Mouse (Mus musculus): ENCODE measurements at regions not wholly inside any gene's neighbourhood (a gene's known extent, or its start where the extent isn't known, plus 50 kb on each side); places are given as distances from the start of the nearest gene placed in this dataset.
A peak's percentile ranks its signal among the peaks of the same experiment; 100 is the strongest.

- DNase-seq: no peak
These were observed 218.0 kb downstream of the Nuf2 start for GRCm38 (mm10) chr1:169313241-169313640.

DNA sequence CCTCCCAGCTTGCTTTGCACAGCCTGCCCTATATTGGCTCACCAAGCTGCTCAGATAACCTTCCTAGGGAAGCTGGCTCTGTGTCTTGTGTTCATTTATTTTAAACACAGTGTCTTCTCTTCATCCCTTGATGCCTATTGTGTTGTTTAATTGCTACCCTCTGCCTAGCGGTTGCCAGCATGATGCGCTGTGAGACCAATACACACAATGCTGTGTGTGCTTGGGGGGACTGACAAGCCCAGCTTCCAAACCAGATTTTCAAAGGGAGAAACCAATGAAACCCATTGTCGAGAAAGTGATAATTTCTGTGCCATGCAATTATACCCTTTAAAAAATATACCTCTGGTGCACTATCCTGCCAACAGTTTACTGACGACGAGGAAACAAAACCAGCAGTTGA is 247.8 kb downstream of the Nuf2 start:
- no peak for DNase-seq

GRCm38 (mm10) chr1:169270750-169271149 is 260.5 kb downstream of the Nuf2 start:
- no peak for DNase-seq

- DNase-seq: no peak
These were observed 267.1 kb downstream of the Nuf2 start for GRCm38 (mm10) chr1:169263984-169264660.

GRCm38 (mm10) chr1:169254250-169254937 is 276.9 kb downstream of the Nuf2 start:
- no peak for DNase-seq

- DNase-seq: no peak
These were observed 279.1 kb downstream of the Nuf2 start for GRCm38 (mm10) chr1:169252189-169252588.

DNA sequence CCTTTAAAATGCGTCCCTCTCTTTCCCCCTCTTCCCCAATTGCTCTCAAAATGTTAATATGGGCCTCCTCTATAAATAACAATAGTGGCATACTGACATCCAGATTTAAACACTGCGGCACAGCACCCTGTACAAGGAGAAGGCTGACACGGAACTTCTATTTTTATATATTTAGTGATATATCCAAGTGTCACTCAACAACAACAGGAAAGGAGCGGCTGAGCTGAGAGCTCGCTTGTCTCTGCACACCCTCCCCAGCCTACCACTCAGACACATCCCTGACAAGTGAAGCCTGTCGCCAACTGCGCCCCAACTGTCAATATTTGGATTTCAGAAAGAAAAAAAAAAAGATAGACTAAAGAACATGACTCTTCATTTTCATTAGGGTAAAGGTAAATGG is 282.2 kb downstream of the Nuf2 start:
- DNase-seq: no peak

- no peak for DNase-seq
These were observed 290.9 kb downstream of the Nuf2 start for GRCm38 (mm10) chr1:169240377-169240776.

GRCm38 (mm10) chr1:169238671-169239090 is 292.6 kb downstream of the Nuf2 start:
- peak in 1 of 2 experiments; percentile 27 for DNase-seq

GRCm38 (mm10) chr1:169235276-169235681 is 296.0 kb downstream of the Nuf2 start:
- DNase-seq: no peak

DNA sequence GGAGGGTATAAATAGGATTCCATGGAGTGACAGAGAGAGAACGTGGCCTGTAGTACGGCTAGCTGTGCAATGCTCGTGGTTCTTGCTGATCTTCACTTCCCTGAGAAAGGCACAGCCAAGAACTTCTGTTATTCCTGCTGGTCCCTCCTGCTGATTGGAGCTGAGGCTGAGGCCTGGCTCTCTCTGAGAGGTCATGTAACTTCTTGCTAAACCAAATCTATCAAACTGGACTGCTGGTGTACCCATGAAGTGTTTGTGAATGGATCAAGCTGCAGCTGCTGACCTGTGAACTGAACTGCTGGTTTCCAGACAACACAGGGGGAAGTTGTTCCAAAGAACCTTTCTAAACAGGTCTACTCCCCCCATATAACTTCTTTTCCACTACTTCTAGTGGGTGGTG is 297.9 kb downstream of the Nuf2 start:
- peak in 1 of 2 experiments; percentile 22 for DNase-seq

DNA sequence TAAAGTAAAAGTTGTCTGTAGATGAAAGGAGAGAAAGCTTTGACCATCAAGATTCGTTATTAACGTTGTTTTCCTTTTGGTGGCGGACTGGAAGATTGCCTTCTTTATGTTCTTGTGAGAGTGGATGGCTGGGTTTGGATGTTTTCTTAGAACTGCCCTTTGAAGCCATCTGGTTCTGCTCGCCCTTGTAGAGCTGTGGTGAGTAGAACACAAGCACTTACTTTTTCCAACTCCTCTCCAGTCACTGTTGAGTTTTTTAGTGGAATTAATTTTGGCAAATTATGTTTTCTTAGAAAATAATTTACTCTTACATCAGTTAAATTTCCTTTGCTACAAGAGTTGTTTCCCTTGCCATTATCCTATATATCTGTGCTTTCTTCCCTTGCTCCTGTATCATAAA is 301.2 kb downstream of the Nuf2 start:
- no peak for DNase-seq

DNA sequence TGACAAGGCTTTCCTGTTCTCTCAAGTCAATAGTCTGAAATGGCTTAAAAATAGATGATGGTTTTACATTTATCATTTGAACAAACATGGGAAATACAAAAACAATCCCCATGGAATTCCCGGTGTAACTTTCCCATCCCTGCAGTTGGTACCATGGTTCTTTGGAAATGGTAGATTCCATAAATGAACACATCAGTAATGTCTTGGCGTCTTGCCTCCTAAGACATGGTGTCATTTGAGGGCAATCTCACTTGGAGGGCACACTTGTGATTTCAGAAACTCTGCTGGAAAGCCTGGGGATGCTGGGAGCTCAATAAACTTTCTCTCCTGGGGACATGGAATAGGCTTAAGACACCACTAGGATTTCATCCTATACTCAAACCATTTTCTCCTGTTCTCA is 306.8 kb downstream of the Nuf2 start:
- DNase-seq: no peak

GRCm38 (mm10) chr1:169187658-169188057 is 343.6 kb downstream of the Nuf2 start:
- DNase-seq: no peak

GRCm38 (mm10) chr1:169170405-169170804 is 360.9 kb downstream of the Nuf2 start:
- no peak for DNase-seq

GRCm38 (mm10) chr1:169168033-169168432 is 363.2 kb downstream of the Nuf2 start:
- DNase-seq: no peak

GRCm38 (mm10) chr1:169166041-169166850 is 365.0 kb downstream of the Nuf2 start:
- DNase-seq: no peak

GRCm38 (mm10) chr1:169160858-169161257 is 370.4 kb downstream of the Nuf2 start:
- DNase-seq: no peak

GRCm38 (mm10) chr1:169160220-169160619 is 371.0 kb downstream of the Nuf2 start:
- no peak for DNase-seq

- no peak for DNase-seq
These were observed 371.5 kb downstream of the Nuf2 start for GRCm38 (mm10) chr1:169159786-169160185.

- no peak for DNase-seq
These were observed 373.8 kb downstream of the Nuf2 start for GRCm38 (mm10) chr1:169157496-169157895.

DNA sequence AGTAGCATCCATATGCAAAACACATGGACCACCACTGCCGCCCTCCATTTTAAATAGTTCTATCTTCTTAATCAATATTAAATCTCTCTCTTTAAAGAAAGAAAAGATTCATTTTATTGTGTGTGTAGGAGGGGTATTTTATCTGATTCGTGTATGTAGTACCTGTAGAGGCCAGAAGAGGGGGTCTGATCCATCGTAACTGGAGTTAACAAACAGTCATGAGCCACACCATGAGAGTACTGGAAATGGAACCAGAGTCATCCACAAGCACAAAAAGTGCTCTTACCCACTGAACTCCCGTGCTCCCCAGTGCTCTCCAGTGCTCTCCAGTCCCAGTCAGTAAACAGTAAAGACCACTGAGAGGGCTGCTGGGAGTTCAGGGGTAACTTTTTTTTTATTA is 374.4 kb downstream of the Nuf2 start:
- no peak for DNase-seq
